Mouse (Mus musculus): Measurements from ENCODE around the gene Man1b1.

- TF ChIP-seq CTCF (conservative IDR thresholded peaks at IDR 0.05; ENCODE audit: insufficient read depth, insufficient read length, low read depth, low read length) (no peak), POLR2A (IDR thresholded peaks at IDR 0.05; ENCODE audit: low read depth, low read length) (no peak)
Measured at GRCm38 (mm10) chr2:25348162-25348561, 16.0 kb downstream of the Man1b1 start.

Data from kidney, adult 2 months (tissue).